Mouse (Mus musculus): ENCODE results near the gene Cyp2r1.
"Not testable (repeated sequence)": the region's sequence is repeated elsewhere in the genome, so short reads cannot be mapped to it uniquely, and the experiment has no call there.

Cyp2r1 gene

GRCm38 (mm10) chr7:114562531-114563241 is at the start of gene Cyp2r1:
Gene Cyp2r1 (minus strand): TSS chr7:114562972.
- in situ Hi-C loops (cut with MseI, MboI) = no loop called here

DNA sequence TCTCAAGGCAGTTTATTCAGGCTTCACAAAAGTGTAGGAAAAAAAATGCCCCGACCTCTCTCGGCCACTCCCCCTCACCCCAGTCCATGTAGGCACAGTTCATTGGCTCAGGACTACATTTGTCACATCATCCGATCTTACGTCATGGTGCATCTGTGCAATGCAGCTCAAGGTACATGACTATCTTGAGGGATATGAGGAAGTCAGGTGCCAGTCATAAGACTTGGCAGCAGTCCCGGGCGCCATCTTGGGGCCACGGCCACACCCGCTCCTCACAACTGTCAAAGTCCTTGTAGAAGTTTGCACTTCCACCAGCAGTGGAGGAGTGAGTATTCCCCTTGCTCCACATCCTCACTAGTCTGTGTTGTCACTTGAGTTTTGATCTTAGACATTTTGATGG is 31.6 kb upstream of the Cyp2r1 start:
- in situ Hi-C loops (cut with MseI, MboI) = not testable (repeated sequence)

DNA sequence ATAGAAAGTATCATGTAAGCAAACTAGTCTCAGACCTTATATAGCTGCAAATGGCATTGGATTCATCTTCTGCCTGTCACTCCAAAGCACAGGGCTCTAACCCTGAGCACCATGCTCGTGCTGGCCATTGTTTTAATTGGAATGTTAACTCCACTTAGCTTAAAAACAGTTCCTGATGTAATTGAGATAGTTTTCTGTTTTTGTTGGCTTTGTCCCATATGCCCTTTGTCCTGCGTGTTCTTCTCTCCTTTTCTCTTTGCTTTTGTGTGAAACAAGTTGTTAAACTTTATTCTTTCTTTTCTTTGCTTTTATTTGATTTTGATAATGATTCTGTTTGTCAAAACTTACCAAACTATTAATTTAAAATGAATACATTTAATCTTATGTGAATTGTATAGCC is 19.7 kb upstream of the Cyp2r1 start:
- in situ Hi-C loops (cut with MseI, MboI) = loop anchor here in 1 of 2 experiments (5.0 kb wide), 1 partner anchor 55 kb away; the partner anchor contains the start of gene Calca

- in situ Hi-C loops (cut with MseI, MboI) = loop anchor here in 1 of 2 experiments (5.0 kb wide), 1 partner anchor 56 kb away; the partner anchor contains the start of gene Calca
Measured at GRCm38 (mm10) chr7:114581200-114581599, 18.4 kb upstream of the Cyp2r1 start.

GRCm38 (mm10) chr7:114580426-114580825 is 17.7 kb upstream of the Cyp2r1 start:
- in situ Hi-C loops (cut with MseI, MboI) = loop anchor here in 1 of 2 experiments (5.0 kb wide), 1 partner anchor 57 kb away; the partner anchor contains the start of gene Calca

DNA sequence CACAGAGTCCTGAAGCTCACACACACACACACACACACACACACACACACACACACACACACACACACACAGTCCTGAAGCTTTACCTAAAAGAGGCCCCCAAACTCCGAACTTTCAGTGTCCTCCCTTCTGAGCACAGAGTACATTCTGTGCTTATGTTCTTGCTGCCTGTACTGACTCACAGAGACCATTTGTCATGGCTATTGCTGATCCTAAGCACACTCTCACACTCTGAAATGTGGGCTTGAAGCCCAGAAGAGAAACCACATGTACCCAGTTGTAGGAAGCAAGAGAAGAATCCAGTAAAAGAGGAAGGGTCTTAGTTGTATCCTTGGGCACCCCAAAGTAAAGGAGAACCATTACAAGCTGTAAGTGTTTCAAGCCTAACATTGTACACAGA is 14.9 kb upstream of the Cyp2r1 start:
- in situ Hi-C loops (cut with MseI, MboI) = no loop called here

GRCm38 (mm10) chr7:114576931-114577330 is 14.2 kb upstream of the Cyp2r1 start:
- in situ Hi-C loops (cut with MseI, MboI) = no loop called here

DNA sequence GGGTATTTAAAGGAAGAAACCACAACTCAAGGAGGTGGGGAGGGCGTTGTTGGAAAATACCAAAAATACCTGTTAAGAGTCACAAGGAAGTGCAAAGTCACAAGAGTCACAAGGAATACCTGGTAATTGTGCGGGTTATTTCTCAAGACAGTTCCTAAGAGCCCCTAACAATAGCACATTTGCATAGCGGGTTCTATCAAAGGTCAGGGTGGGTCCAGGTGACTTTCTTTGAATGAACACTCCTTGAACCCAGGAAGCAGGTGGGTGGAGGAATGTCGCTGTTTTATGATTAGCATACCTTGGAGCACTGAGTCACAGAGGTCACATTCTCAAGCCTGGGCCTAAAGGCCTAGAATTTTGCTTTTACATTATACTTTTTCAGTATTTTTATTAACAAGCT is 11.1 kb upstream of the Cyp2r1 start:
- in situ Hi-C loops (cut with MseI, MboI) = not testable (repeated sequence)

DNA sequence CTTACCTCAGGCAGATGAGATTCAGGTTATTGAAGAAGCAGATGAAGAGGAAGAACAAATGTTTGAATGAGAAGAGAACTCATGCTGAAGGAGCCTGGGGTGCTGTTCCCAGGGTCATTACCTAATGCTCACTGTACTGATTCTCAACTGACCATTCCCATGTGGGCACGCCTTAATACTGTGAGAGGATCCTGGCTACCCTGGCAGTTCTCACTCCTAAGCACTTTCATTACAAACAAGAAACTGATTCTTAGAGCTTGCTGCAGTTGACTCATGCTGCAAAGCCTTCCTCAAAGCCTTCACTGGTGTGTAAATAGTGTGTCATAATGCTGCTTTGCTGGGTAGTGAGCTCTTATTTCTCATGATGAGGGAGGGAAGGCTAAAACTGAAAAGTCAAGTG is 26.6 kb downstream of the Cyp2r1 start:
- in situ Hi-C loops (cut with MseI, MboI) = no loop called here

- in situ Hi-C loops (cut with MseI, MboI) = no loop called here
Measured at GRCm38 (mm10) chr7:114526245-114526644, 36.5 kb downstream of the Cyp2r1 start.

GRCm38 (mm10) chr7:114520122-114520521 is 42.6 kb downstream of the Cyp2r1 start:
- in situ Hi-C loops (cut with MseI, MboI) = no loop called here

DNA sequence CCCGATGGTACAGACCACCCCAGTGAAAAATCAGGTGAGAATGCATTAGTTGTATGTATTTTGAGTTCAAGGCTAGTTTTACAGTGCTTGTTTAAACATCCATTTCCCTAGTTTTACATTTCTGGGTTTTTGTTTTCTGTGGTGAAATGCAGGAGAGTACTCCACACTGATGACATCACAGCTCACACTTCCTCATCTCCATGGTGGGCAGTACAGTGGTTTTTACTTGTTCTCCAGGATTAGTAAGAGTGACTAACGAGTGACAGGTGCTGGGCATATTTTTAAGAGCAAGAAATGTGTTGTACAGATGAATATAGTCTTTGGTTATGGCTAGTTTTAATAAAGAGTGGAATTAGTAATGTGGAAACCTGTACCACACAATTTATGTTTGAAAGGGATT is 53.9 kb downstream of the Cyp2r1 start:
- in situ Hi-C loops (cut with MseI, MboI) = no loop called here
